Mouse (Mus musculus) hindbrain, embryonic 16.5 days (tissue): ENCODE measurements around the gene Opalin. TPM values are rescaled to one million over a fixed set of nuclear protein-coding genes. Genes with fewer than 3 reads are reported as not detected.

Experiments used
- ATAC-seq: fragments of 200-750 bp; cut with Nextera tagmentation; 2 replicates; pipeline ENCODE4 v1.8.0; 2017; ENCODE audit warnings: moderate TSS enrichment, moderate library complexity
- H3K27ac ChIP-seq: fragments of 300-500 bp; sonication (generic); 2 replicates; pipeline ENCODE4 v1.5.1; 2014; ENCODE audit warnings: low read depth, mild to moderate bottlenecking, control low read depth, low read length, moderate library complexity
- H3K27me3 ChIP-seq: fragments of 300-500 bp; sonication (generic); replicated peaks from 2 replicates; pipeline ENCODE4 v1.6.1; 2014; ENCODE audit warnings: low read length; ENCODE audit not compliant: control insufficient read depth, insufficient read depth
- H3K36me3 ChIP-seq: fragments of 300-500 bp; sonication (generic); 2 replicates; pipeline ENCODE4 v1.6.1; 2014; ENCODE audit warnings: mild to moderate bottlenecking, low read length, moderate library complexity, mixed read lengths; ENCODE audit not compliant: control insufficient read depth, insufficient read depth
- H3K4me1 ChIP-seq: fragments of 300-500 bp; sonication (generic); 2 replicates; pipeline ENCODE4 v1.6.1; 2014; ENCODE audit warnings: low read depth, low read length; ENCODE audit not compliant: control insufficient read depth, insufficient read depth
- H3K4me2 ChIP-seq: fragments of 300-500 bp; sonication (generic); 2 replicates; pipeline ENCODE4 v1.6.1; 2014; ENCODE audit warnings: mild to moderate bottlenecking, low read length, control low read depth, moderate library complexity
- H3K4me3 ChIP-seq: fragments of 300-500 bp; sonication (generic); 2 replicates; pipeline ENCODE4 v1.5.1; 2014; ENCODE audit warnings: mild to moderate bottlenecking, low read length, control low read depth, moderate library complexity
- H3K9ac ChIP-seq: fragments of 300-500 bp; sonication (generic); 2 replicates; pipeline ENCODE4 v1.6.1; 2014; ENCODE audit warnings: low read depth, mild to moderate bottlenecking, control low read depth, low read length, moderate library complexity
- H3K9me3 ChIP-seq: fragments of 300-500 bp; sonication (generic); 2 replicates; pipeline ENCODE4 v1.6.1; 2014; ENCODE audit warnings: mild to moderate bottlenecking, low read length, moderate library complexity; ENCODE audit not compliant: control insufficient read depth
- WGBS: fragments of 180-500 bp; shearing (Covaris S2); extraction: QIAGEN DNeasy Blood & Tissue Kit; methylation state at CpG from one replicate; pipeline ENCODE4 v1.1.7; 2014; 5-methylcytosine and 5-hydroxymethylcytosine counted together
- polyA plus RNA-seq: library from polyadenylated mRNA; unstranded; fragments of >200 nt; fragmentation: Nextera tagmentation; extraction: Ambion mirVana; gene quantifications from 2 replicates; pipeline ENCODE4 v1.2.1, GENCODE M21; 2015

Gene Opalin
- polyA plus RNA-seq, 1 experiment from 2014 or later: not detected

GRCm38 (mm10) chr19:41015951-41016716 lies 60.8 kb downstream of the Opalin start:
- Histone ChIP-seq H3K9me3 (no peaks in the 10 kb centered on the region), H3K9ac (0 out of 2 replicates have a peak overlapping the region, but pooled peaks have one; percentile 28), H3K27me3 (no peaks in the 10 kb centered on the region), H3K4me3 (peak overlapping the region; percentile 20), H3K4me2 (peak overlapping the region; percentile 54), H3K27ac (no peak overlapping the region), H3K36me3 (no peaks in the 10 kb centered on the region), H3K4me1 (peaks cover 3% of the 10 kb centered on the region)
- WGBS: 13% methylated on average over 14 of the region's 14 CpGs
- peak; percentile 80 for ATAC-seq

DNA sequence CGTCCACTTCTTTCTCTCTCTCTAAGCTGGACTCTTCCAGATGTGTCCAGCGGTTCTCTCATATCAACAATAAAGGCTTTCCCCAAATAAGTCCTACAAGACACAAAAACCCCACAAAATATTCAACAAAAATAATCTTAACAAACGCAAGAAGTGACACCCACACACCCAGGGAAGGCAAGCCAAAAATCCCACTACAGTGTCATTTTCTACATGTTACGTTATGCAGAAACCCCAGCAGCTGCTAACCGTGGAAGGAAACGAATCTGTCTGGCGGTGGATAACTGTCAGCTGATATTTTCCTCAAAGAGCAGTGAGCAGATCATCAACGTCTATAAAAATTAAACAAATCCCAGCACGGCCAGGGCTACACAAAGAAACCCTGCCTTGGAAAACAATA lies 62.9 kb downstream of the Opalin start:
- no peak for ATAC-seq
- Histone ChIP-seq H3K27ac (no peak overlapping the region), H3K27me3 (no peaks in the 10 kb centered on the region), H3K9ac (no peak overlapping the region), H3K4me2 (no peak overlapping the region), H3K36me3 (no peaks in the 10 kb centered on the region), H3K4me3 (no peak overlapping the region), H3K4me1 (peaks cover 3% of the 10 kb centered on the region), H3K9me3 (no peaks in the 10 kb centered on the region)
- 30% methylated on average over 9 of the region's 9 CpGs for WGBS

GRCm38 (mm10) chr19:41013591-41013990 lies 63.3 kb downstream of the Opalin start:
- no peak for ATAC-seq
- Histone ChIP-seq H3K36me3 (no peaks in the 10 kb centered on the region), H3K4me3 (no peak overlapping the region), H3K27me3 (no peaks in the 10 kb centered on the region), H3K9me3 (no peaks in the 10 kb centered on the region), H3K4me1 (peaks cover 3% of the 10 kb centered on the region), H3K27ac (no peak overlapping the region), H3K4me2 (no peak overlapping the region), H3K9ac (no peak overlapping the region)
- 8% methylated on average over 5 of the region's 5 CpGs for WGBS

Other genes starting within 250 kb of the Opalin start
- gene Ccnj, start 245.8 kb downstream of the Opalin start, polyA plus RNA-seq: 11.9 and 15.2 TPM in 2 replicates
- 3.2 and 5.5 TPM in 2 replicates for gene Zfp518a, start 182.4 kb downstream of the Opalin start, polyA plus RNA-seq
- gene Blnk, start 82.6 kb downstream of the Opalin start, polyA plus RNA-seq: 0.96 and 0.97 TPM in 2 replicates
- gene Dntt, start 47.8 kb downstream of the Opalin start, polyA plus RNA-seq: 0.10 TPM in 1 of 2 replicates, not detected in the other
- 0.91 and 1.1 TPM in 2 replicates for gene Tll2, start 129.7 kb upstream of the Opalin start, polyA plus RNA-seq
- 80.3 and 89.3 TPM in 2 replicates for gene Tm9sf3, start 186.9 kb upstream of the Opalin start, polyA plus RNA-seq